Mouse (Mus musculus): Measurements from ENCODE around the gene Fasn. TPM values are rescaled to one million over a fixed set of nuclear protein-coding genes. Genes with fewer than 3 reads are reported as not detected.
"Not testable (repeated sequence)": the region's sequence is repeated elsewhere in the genome, so short reads cannot be mapped to it uniquely, and the experiment has no call there.

The Fasn gene
- polyA plus RNA-seq, 1 experiment from 2014 or later, result 24.2 TPM

GRCm38 (mm10) chr11:120777123-120777522, 47.2 kb downstream of the Fasn start:
- Histone ChIP-seq H3K27ac (ENCODE audit: low read length) (no peak overlapping the region), H3K36me3 (ENCODE audit: control insufficient read depth, insufficient read depth) (no peaks in the 10 kb centered on the region), H3K4me1 (ENCODE audit: control insufficient read depth, low read depth, low read length) (no peaks in the 10 kb centered on the region), H3K27me3 (ENCODE audit: control insufficient read depth, insufficient read depth, low read depth, low read length) (no peaks in the 10 kb centered on the region), H3K9me3 (replicated peaks; ENCODE audit: control insufficient read depth, low read length) (no peaks in the 10 kb centered on the region), H3K4me3 (ENCODE audit: low read depth, low read length) (no peak overlapping the region), H3K9ac (ENCODE audit: low read depth, low read length) (no peak overlapping the region), H3K4me2 (ENCODE audit: low read depth, low read length) (no peak overlapping the region)
- 40% methylated on average over 6 of the region's 6 CpGs for WGBS (ENCODE audit: insufficient replicate concordance)
- no peak for ATAC-seq (ENCODE audit: low read depth)

GRCm38 (mm10) chr11:120775774-120776469, 48.4 kb downstream of the Fasn start:
- Histone ChIP-seq H3K27ac (ENCODE audit: low read length) (no peak overlapping the region), H3K36me3 (ENCODE audit: control insufficient read depth, insufficient read depth) (no peaks in the 10 kb centered on the region), H3K27me3 (ENCODE audit: control insufficient read depth, insufficient read depth, low read depth, low read length) (no peaks in the 10 kb centered on the region), H3K4me2 (ENCODE audit: low read depth, low read length) (no peak overlapping the region), H3K9me3 (replicated peaks; ENCODE audit: control insufficient read depth, low read length) (no peaks in the 10 kb centered on the region), H3K4me1 (ENCODE audit: control insufficient read depth, low read depth, low read length) (no peaks in the 10 kb centered on the region), H3K4me3 (ENCODE audit: low read depth, low read length) (no peak overlapping the region), H3K9ac (ENCODE audit: low read depth, low read length) (no peak overlapping the region)
- ATAC-seq (ENCODE audit: low read depth), result peak; percentile 79
- 20% methylated on average over 15 of the region's 15 CpGs for WGBS (ENCODE audit: insufficient replicate concordance)

- Histone ChIP-seq H3K9ac (ENCODE audit: low read depth, low read length) (no peak overlapping the region), H3K4me1 (ENCODE audit: control insufficient read depth, low read depth, low read length) (no peaks in the 10 kb centered on the region), H3K36me3 (ENCODE audit: control insufficient read depth, insufficient read depth) (no peaks in the 10 kb centered on the region), H3K4me3 (ENCODE audit: low read depth, low read length) (no peak overlapping the region), H3K27me3 (ENCODE audit: control insufficient read depth, insufficient read depth, low read depth, low read length) (no peaks in the 10 kb centered on the region), H3K27ac (ENCODE audit: low read length) (no peak overlapping the region), H3K4me2 (ENCODE audit: low read depth, low read length) (no peak overlapping the region), H3K9me3 (replicated peaks; ENCODE audit: control insufficient read depth, low read length) (no peaks in the 10 kb centered on the region)
- WGBS (ENCODE audit: insufficient replicate concordance), result 69% methylated on average over 7 of the region's 7 CpGs
- no peak for ATAC-seq (ENCODE audit: low read depth)
These were observed 50.7 kb downstream of the Fasn start for GRCm38 (mm10) chr11:120773463-120774190.

GRCm38 (mm10) chr11:120772749-120773148, 51.6 kb downstream of the Fasn start:
- ATAC-seq (ENCODE audit: low read depth), result no peak
- H3K27ac ChIP-seq (ENCODE audit: low read length), result no peak overlapping the region
- no peaks in the 10 kb centered on the region for H3K36me3 ChIP-seq (ENCODE audit: control insufficient read depth, insufficient read depth)
- H3K4me3 ChIP-seq (ENCODE audit: low read depth, low read length), result no peak overlapping the region
- 65% methylated on average over 3 of the region's 3 CpGs for WGBS (ENCODE audit: insufficient replicate concordance)
- no peaks in the 10 kb centered on the region for H3K27me3 ChIP-seq (ENCODE audit: control insufficient read depth, insufficient read depth, low read depth, low read length)
- no peak overlapping the region for H3K4me2 ChIP-seq (ENCODE audit: low read depth, low read length)
- no peaks in the 10 kb centered on the region for H3K9me3 ChIP-seq (replicated peaks; ENCODE audit: control insufficient read depth, low read length)
- 0 out of 2 replicates have a peak, but pooled peaks cover 2% of the 10 kb centered on the region for H3K4me1 ChIP-seq (ENCODE audit: control insufficient read depth, low read depth, low read length)
- no peak overlapping the region for H3K9ac ChIP-seq (ENCODE audit: low read depth, low read length)

- WGBS (ENCODE audit: insufficient replicate concordance), result 53% methylated on average over 1 of the region's 1 CpGs
- H3K9ac ChIP-seq (ENCODE audit: low read depth, low read length), result no peak overlapping the region
- H3K27me3 ChIP-seq (ENCODE audit: control insufficient read depth, insufficient read depth, low read depth, low read length), result no peaks in the 10 kb centered on the region
- H3K9me3 ChIP-seq (replicated peaks; ENCODE audit: control insufficient read depth, low read length), result no peaks in the 10 kb centered on the region
- no peak overlapping the region for H3K27ac ChIP-seq (ENCODE audit: low read length)
- H3K4me1 ChIP-seq (ENCODE audit: control insufficient read depth, low read depth, low read length), result 0 out of 2 replicates have a peak, but pooled peaks cover 2% of the 10 kb centered on the region
- ATAC-seq (ENCODE audit: low read depth), result no peak
- H3K36me3 ChIP-seq (ENCODE audit: control insufficient read depth, insufficient read depth), result no peaks in the 10 kb centered on the region
- H3K4me3 ChIP-seq (ENCODE audit: low read depth, low read length), result no peak overlapping the region
- H3K4me2 ChIP-seq (ENCODE audit: low read depth, low read length), result no peak overlapping the region
These were observed 56.1 kb downstream of the Fasn start for GRCm38 (mm10) chr11:120768206-120768605.

DNA sequence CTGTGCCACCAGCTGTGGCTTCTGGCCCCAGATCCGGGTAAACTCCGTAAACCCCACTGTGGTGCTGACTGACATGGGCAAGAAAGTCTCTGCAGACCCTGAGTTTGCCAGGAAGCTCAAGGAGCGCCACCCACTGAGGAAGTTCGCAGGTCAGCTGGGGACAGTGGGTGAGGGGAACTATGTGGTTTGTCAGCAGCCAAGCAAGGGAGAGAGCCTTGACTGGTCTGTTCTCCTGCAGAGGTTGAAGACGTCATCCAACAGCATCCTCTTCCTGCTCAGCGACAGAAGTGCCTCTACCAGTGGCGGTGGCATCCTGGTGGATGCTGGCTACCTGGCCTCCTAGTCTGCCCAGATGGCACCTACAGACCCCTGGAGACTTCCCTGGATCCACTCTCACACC, 57.3 kb downstream of the Fasn start:
- H3K4me1 ChIP-seq (ENCODE audit: control insufficient read depth, low read depth, low read length); H3K27ac ChIP-seq (ENCODE audit: low read length); H3K4me2 ChIP-seq (ENCODE audit: low read depth, low read length); H3K9me3 ChIP-seq (replicated peaks; ENCODE audit: control insufficient read depth, low read length); H3K4me3 ChIP-seq (ENCODE audit: low read depth, low read length); H3K9ac ChIP-seq (ENCODE audit: low read depth, low read length); H3K36me3 ChIP-seq (ENCODE audit: control insufficient read depth, insufficient read depth); H3K27me3 ChIP-seq (ENCODE audit: control insufficient read depth, insufficient read depth, low read depth, low read length); ATAC-seq (ENCODE audit: low read depth): not testable (repeated sequence)
- 15% methylated on average over 4 of the region's 7 CpGs for WGBS (ENCODE audit: insufficient replicate concordance)

DNA sequence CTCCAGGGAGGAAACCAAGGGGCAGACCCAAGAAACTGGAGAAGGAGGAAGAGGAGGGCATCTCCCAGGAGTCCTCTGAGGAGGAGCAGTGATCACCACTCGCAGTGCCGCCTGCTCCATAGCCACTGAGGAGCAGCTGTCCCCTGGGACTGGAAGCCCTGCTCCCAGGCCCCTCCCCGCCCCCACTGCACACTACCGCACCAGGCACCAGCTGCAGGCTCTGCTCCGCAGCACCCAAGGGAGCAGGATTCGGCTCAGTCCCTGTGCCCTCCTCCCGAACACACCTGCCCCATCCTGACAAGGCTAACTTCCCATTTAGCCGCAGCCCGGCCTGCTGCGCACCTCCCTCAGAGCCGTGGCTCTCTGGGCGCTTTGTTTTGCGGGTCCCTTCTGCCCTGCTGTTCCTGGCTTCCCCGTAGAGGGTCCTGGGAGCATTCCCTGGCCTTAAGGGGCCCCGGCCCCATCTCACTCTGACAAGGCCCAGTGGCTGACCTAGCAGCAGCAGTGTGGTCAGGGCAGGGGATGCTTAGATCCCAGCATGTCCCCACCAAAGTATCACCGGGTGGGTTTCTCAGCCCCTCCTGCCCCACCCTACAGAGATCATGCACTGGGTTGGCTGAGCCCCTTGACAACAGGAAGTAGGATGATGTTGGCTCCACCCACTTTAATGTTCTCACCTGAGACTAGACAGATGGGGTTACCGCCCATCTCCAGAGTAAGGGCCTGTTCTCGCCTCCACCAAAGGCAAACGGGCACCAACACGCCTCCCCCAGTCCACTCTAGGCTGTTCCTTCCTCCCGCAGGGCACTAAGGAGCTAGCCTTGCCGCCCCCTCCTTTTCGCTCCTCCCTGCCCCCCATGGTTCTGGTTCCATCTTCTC, 61.0 kb downstream of the Fasn start:
- H3K4me2 ChIP-seq (ENCODE audit: low read depth, low read length); H3K9ac ChIP-seq (ENCODE audit: low read depth, low read length); H3K36me3 ChIP-seq (ENCODE audit: control insufficient read depth, insufficient read depth); ATAC-seq (ENCODE audit: low read depth); H3K4me3 ChIP-seq (ENCODE audit: low read depth, low read length); H3K9me3 ChIP-seq (replicated peaks; ENCODE audit: control insufficient read depth, low read length); H3K27me3 ChIP-seq (ENCODE audit: control insufficient read depth, insufficient read depth, low read depth, low read length); H3K4me1 ChIP-seq (ENCODE audit: control insufficient read depth, low read depth, low read length); H3K27ac ChIP-seq (ENCODE audit: low read length): not testable (repeated sequence)
- 0% methylated on average over 4 of the region's 23 CpGs for WGBS (ENCODE audit: insufficient replicate concordance)

GRCm38 (mm10) chr11:120762672-120763041, 61.7 kb downstream of the Fasn start, which contains the start of gene Hmga1b:
Gene Hmga1b, plus strand, starts transcription at chr11:120762794.
- not testable (repeated sequence) for H3K4me2 ChIP-seq (ENCODE audit: low read depth, low read length); H3K9ac ChIP-seq (ENCODE audit: low read depth, low read length); H3K27ac ChIP-seq (ENCODE audit: low read length); H3K4me3 ChIP-seq (ENCODE audit: low read depth, low read length); H3K36me3 ChIP-seq (ENCODE audit: control insufficient read depth, insufficient read depth); H3K4me1 ChIP-seq (ENCODE audit: control insufficient read depth, low read depth, low read length); H3K27me3 ChIP-seq (ENCODE audit: control insufficient read depth, insufficient read depth, low read depth, low read length); ATAC-seq (ENCODE audit: low read depth); H3K9me3 ChIP-seq (replicated peaks; ENCODE audit: control insufficient read depth, low read length)
- WGBS (ENCODE audit: insufficient replicate concordance), result 18% methylated on average over 13 of the region's 14 CpGs

Data from liver, embryonic 16.5 days (tissue).